Mouse (Mus musculus): ENCODE results near the gene Gpr83. TPM values are rescaled to one million over a fixed set of nuclear protein-coding genes. Genes with fewer than 3 reads are reported as not detected.
"Not testable (repeated sequence)": the region's sequence is repeated elsewhere in the genome, so short reads cannot be mapped to it uniquely, and the experiment has no call there.

The Gpr83 gene
- polyA plus RNA-seq, 1 experiment from 2014 or later, result 0.40 TPM

GRCm38 (mm10) chr9:14871536-14871935, 11.5 kb downstream of the Gpr83 start:
- H3K27ac ChIP-seq, result no peak overlapping the region
- no peaks in the 10 kb centered on the region for H3K27me3 ChIP-seq (replicated peaks)
- no peaks in the 10 kb centered on the region for H3K9me3 ChIP-seq
- H3K4me2 ChIP-seq (replicated peaks), result no peak overlapping the region
- H3K4me1 ChIP-seq (replicated peaks), result no peaks in the 10 kb centered on the region
- no peak overlapping the region for H3K4me3 ChIP-seq (replicated peaks)
- ATAC-seq, result no peak
- H3K9ac ChIP-seq, result no peak overlapping the region
- WGBS, result 65% methylated on average over 3 of the region's 3 CpGs
- H3K36me3 ChIP-seq, result no peaks in the 10 kb centered on the region

GRCm38 (mm10) chr9:14872181-14872930, 12.3 kb downstream of the Gpr83 start:
- no peak overlapping the region for H3K9ac ChIP-seq
- H3K4me3 ChIP-seq (replicated peaks), result no peak overlapping the region
- no peaks in the 10 kb centered on the region for H3K27me3 ChIP-seq (replicated peaks)
- H3K27ac ChIP-seq, result no peak overlapping the region
- 49% methylated on average over 17 of the region's 17 CpGs for WGBS
- H3K9me3 ChIP-seq, result no peaks in the 10 kb centered on the region
- no peaks in the 10 kb centered on the region for H3K4me1 ChIP-seq (replicated peaks)
- no peak overlapping the region for H3K4me2 ChIP-seq (replicated peaks)
- no peak for ATAC-seq
- no peaks in the 10 kb centered on the region for H3K36me3 ChIP-seq

- no peaks in the 10 kb centered on the region for H3K9me3 ChIP-seq
- no peak overlapping the region for H3K9ac ChIP-seq
- H3K4me2 ChIP-seq (replicated peaks), result no peak overlapping the region
- no peaks in the 10 kb centered on the region for H3K4me1 ChIP-seq (replicated peaks)
- 79% methylated on average over 5 of the region's 5 CpGs for WGBS
- no peaks in the 10 kb centered on the region for H3K36me3 ChIP-seq
- H3K27me3 ChIP-seq (replicated peaks), result no peaks in the 10 kb centered on the region
- H3K27ac ChIP-seq, result no peak overlapping the region
- no peak for ATAC-seq
- no peak overlapping the region for H3K4me3 ChIP-seq (replicated peaks)
These were observed 15.9 kb downstream of the Gpr83 start for GRCm38 (mm10) chr9:14875743-14876507.

GRCm38 (mm10) chr9:14876566-14876965, 16.6 kb downstream of the Gpr83 start:
- H3K27me3 ChIP-seq (replicated peaks); H3K9ac ChIP-seq; H3K9me3 ChIP-seq; ATAC-seq; H3K27ac ChIP-seq; H3K36me3 ChIP-seq; H3K4me3 ChIP-seq (replicated peaks); H3K4me2 ChIP-seq (replicated peaks); H3K4me1 ChIP-seq (replicated peaks): not testable (repeated sequence)
- 30% methylated on average over 8 of the region's 8 CpGs for WGBS

- 71% methylated on average over 4 of the region's 4 CpGs for WGBS
- Histone ChIP-seq H3K9ac (no peak overlapping the region), H3K4me2 (replicated peaks) (no peak overlapping the region), H3K4me1 (replicated peaks) (no peaks in the 10 kb centered on the region), H3K27me3 (replicated peaks) (no peaks in the 10 kb centered on the region), H3K9me3 (no peaks in the 10 kb centered on the region), H3K27ac (no peak overlapping the region), H3K36me3 (no peaks in the 10 kb centered on the region), H3K4me3 (replicated peaks) (no peak overlapping the region)
- no peak for ATAC-seq
These were observed 24.6 kb downstream of the Gpr83 start for GRCm38 (mm10) chr9:14884641-14885040.

- H3K27ac ChIP-seq, result no peak overlapping the region
- H3K4me2 ChIP-seq (replicated peaks), result no peak overlapping the region
- no peaks in the 10 kb centered on the region for H3K27me3 ChIP-seq (replicated peaks)
- H3K4me1 ChIP-seq (replicated peaks), result no peaks in the 10 kb centered on the region
- H3K9ac ChIP-seq, result no peak overlapping the region
- ATAC-seq, result no peak
- H3K9me3 ChIP-seq, result no peaks in the 10 kb centered on the region
- H3K4me3 ChIP-seq (replicated peaks), result no peak overlapping the region
- H3K36me3 ChIP-seq, result no peaks in the 10 kb centered on the region
These were observed 25.1 kb downstream of the Gpr83 start for GRCm38 (mm10) chr9:14885151-14885550.

- Histone ChIP-seq H3K9me3 (no peaks in the 10 kb centered on the region), H3K27ac (no peak overlapping the region), H3K4me3 (replicated peaks) (no peak overlapping the region), H3K4me2 (replicated peaks) (no peak overlapping the region), H3K4me1 (replicated peaks) (no peaks in the 10 kb centered on the region), H3K36me3 (no peaks in the 10 kb centered on the region), H3K27me3 (replicated peaks) (no peaks in the 10 kb centered on the region), H3K9ac (no peak overlapping the region)
- WGBS, result 81% methylated on average over 1 of the region's 1 CpGs
- no peak for ATAC-seq
These were observed 25.9 kb downstream of the Gpr83 start for GRCm38 (mm10) chr9:14885954-14886353.

- H3K27me3 ChIP-seq (replicated peaks), result no peaks in the 10 kb centered on the region
These were observed 27.9 kb downstream of the Gpr83 start for GRCm38 (mm10) chr9:14887787-14888382.

GRCm38 (mm10) chr9:14888671-14889070, 28.7 kb downstream of the Gpr83 start:
- H3K4me3 ChIP-seq (replicated peaks), result no peak overlapping the region
- no peak for ATAC-seq
- no peaks in the 10 kb centered on the region for H3K27me3 ChIP-seq (replicated peaks)
- H3K36me3 ChIP-seq, result no peaks in the 10 kb centered on the region
- no peak overlapping the region for H3K27ac ChIP-seq
- no peak overlapping the region for H3K4me2 ChIP-seq (replicated peaks)
- WGBS, result 57% methylated on average over 6 of the region's 6 CpGs
- H3K4me1 ChIP-seq (replicated peaks), result no peaks in the 10 kb centered on the region
- H3K9me3 ChIP-seq, result no peaks in the 10 kb centered on the region
- H3K9ac ChIP-seq, result no peak overlapping the region

More at GRCm38 (mm10) chr9:14887787-14888382, 27.9 kb downstream of the Gpr83 start:
- Histone ChIP-seq H3K4me2 (replicated peaks) (no peak overlapping the region), H3K36me3 (no peaks in the 10 kb centered on the region), H3K9me3 (no peaks in the 10 kb centered on the region), H3K27ac (no peak overlapping the region), H3K4me1 (replicated peaks) (no peaks in the 10 kb centered on the region), H3K4me3 (replicated peaks) (no peak overlapping the region), H3K9ac (no peak overlapping the region)
- ATAC-seq, result peak; percentile 58
- 83% methylated on average over 6 of the region's 6 CpGs for WGBS

GRCm38 (mm10) chr9:14890699-14891098, 30.7 kb downstream of the Gpr83 start:
- no peak for ATAC-seq
- H3K27ac ChIP-seq, result no peak overlapping the region
- H3K9ac ChIP-seq, result no peak overlapping the region
- no peaks in the 10 kb centered on the region for H3K36me3 ChIP-seq
- H3K4me1 ChIP-seq (replicated peaks), result no peaks in the 10 kb centered on the region
- whole genome bisulfite sequencing, result 88% methylated on average over 3 of the region's 3 CpGs
- H3K4me3 ChIP-seq (replicated peaks), result no peak overlapping the region
- H3K9me3 ChIP-seq, result no peaks in the 10 kb centered on the region
- H3K4me2 ChIP-seq (replicated peaks), result no peak overlapping the region
- no peaks in the 10 kb centered on the region for H3K27me3 ChIP-seq (replicated peaks)

GRCm38 (mm10) chr9:14891891-14892290, 31.9 kb downstream of the Gpr83 start:
- ATAC-seq, result no peak
- Histone ChIP-seq H3K9me3 (no peaks in the 10 kb centered on the region), H3K36me3 (no peaks in the 10 kb centered on the region), H3K27me3 (replicated peaks) (no peaks in the 10 kb centered on the region), H3K27ac (no peak overlapping the region), H3K4me2 (replicated peaks) (no peak overlapping the region), H3K4me3 (replicated peaks) (no peak overlapping the region), H3K4me1 (replicated peaks) (no peaks in the 10 kb centered on the region), H3K9ac (no peak overlapping the region)
- WGBS, result 85% methylated on average over 5 of the region's 5 CpGs

GRCm38 (mm10) chr9:14893388-14893787, 33.4 kb downstream of the Gpr83 start:
- no peak for ATAC-seq
- no peaks in the 10 kb centered on the region for H3K4me1 ChIP-seq (replicated peaks)
- no peak overlapping the region for H3K4me3 ChIP-seq (replicated peaks)
- no peaks in the 10 kb centered on the region for H3K36me3 ChIP-seq
- 78% methylated on average over 9 of the region's 9 CpGs for WGBS
- H3K4me2 ChIP-seq (replicated peaks), result no peak overlapping the region
- no peaks in the 10 kb centered on the region for H3K27me3 ChIP-seq (replicated peaks)
- no peak overlapping the region for H3K9ac ChIP-seq
- no peak overlapping the region for H3K27ac ChIP-seq
- no peaks in the 10 kb centered on the region for H3K9me3 ChIP-seq

Measured in intestine, embryonic 15.5 days (tissue).